Mouse (Mus musculus) kidney, postnatal 0 days (tissue): ENCODE results near the gene Mlh1. TPM values are rescaled to one million over a fixed set of nuclear protein-coding genes. Genes with fewer than 3 reads are reported as not detected.

Source experiments
- ATAC-seq: fragments of 200-750 bp; cut with Nextera tagmentation; replicated peaks from 2 replicates; pipeline ENCODE4 v1.8.0; 2017; ENCODE audit warnings: low read depth, moderate number of reproducible peaks, moderate TSS enrichment, moderate library complexity; ENCODE audit not compliant: low FRiP score
- DNase-seq: peaks from one replicate; pipeline ENCODE4 v3.0.0-alpha.2; 2016; ENCODE audit warnings: low spot score
- H3K27ac ChIP-seq: fragments of 300-500 bp; sonication (generic); 2 replicates; pipeline ENCODE4 v1.5.1; 2014; ENCODE audit warnings: mild to moderate bottlenecking
- H3K27me3 ChIP-seq: fragments of 300-500 bp; sonication (generic); 2 replicates; pipeline ENCODE4 v1.6.1; 2014; ENCODE audit warnings: low read length, mixed read lengths; ENCODE audit not compliant: insufficient read depth
- H3K36me3 ChIP-seq: fragments of 300-500 bp; sonication (generic); 2 replicates; pipeline ENCODE4 v1.6.1; 2014; ENCODE audit warnings: low read length, mixed read lengths; ENCODE audit not compliant: insufficient read depth
- H3K4me1 ChIP-seq: fragments of 300-500 bp; sonication (generic); replicated peaks from 2 replicates; pipeline ENCODE4 v1.6.1; 2014; ENCODE audit warnings: antibody characterized with exemption, low read length, mixed read lengths; ENCODE audit not compliant: insufficient read depth
- H3K4me2 ChIP-seq: fragments of 300-500 bp; sonication (generic); 2 replicates; pipeline ENCODE4 v1.6.1; 2014; ENCODE audit warnings: mild to moderate bottlenecking, low read length, moderate library complexity, mixed read lengths
- H3K4me3 ChIP-seq: fragments of 300-500 bp; sonication (generic); replicated peaks from 2 replicates; pipeline ENCODE4 v1.5.1; 2014; ENCODE audit warnings: low read depth, low read length
- H3K9ac ChIP-seq: fragments of 300-500 bp; sonication (generic); 2 replicates; pipeline ENCODE4 v1.6.1; 2014; ENCODE audit warnings: low read depth, low read length
- H3K9me3 ChIP-seq: fragments of 300-500 bp; sonication (generic); replicated peaks from 2 replicates; pipeline ENCODE4 v1.6.1; 2016; ENCODE audit warnings: low read length, inconsistent platforms, mixed read lengths
- CTCF ChIP-seq: IDR thresholded peaks from 2 replicates; pipeline ENCODE4 v1.5.1; 2016; ENCODE audit warnings: antibody characterized with exemption, low read depth, mild to moderate bottlenecking, moderate library complexity
- WGBS: fragments of 180-500 bp; shearing (Covaris S2); extraction: QIAGEN DNeasy Blood & Tissue Kit; methylation state at CpG from one replicate; pipeline ENCODE4 v1.1.7; 2014; 5-methylcytosine and 5-hydroxymethylcytosine counted together
- polyA plus RNA-seq: library from polyadenylated mRNA; unstranded; fragments of >200 nt; fragmentation: Nextera tagmentation; extraction: Ambion mirVana; gene quantifications from 2 replicates; pipeline ENCODE4 v1.2.1, GENCODE M21; 2015

Gene Mlh1
- polyA plus RNA-seq, 1 experiment from 2014 or later: 26.1 TPM

DNA sequence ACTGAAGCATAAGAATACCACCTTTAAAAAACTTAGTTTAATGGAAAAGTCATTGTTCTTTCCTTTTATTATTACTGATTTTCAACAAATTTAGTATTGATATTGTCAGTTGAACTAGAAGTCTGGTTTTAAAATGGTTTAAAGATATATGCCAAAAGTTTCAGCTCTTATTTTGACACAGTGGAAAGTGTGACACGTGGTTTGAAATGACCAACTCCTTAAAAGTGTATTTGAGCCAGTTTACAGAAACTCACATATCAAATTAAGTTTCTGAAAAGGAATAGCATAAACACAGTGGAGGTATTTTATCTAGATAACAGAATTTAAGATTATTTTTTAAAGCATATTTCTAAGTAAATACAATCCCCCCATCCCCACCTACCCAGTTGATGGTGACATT, 2.4 kb upstream of the Mlh1 start:
- H3K4me1 ChIP-seq: peaks cover 27% of the 10 kb centered on the region

DNA sequence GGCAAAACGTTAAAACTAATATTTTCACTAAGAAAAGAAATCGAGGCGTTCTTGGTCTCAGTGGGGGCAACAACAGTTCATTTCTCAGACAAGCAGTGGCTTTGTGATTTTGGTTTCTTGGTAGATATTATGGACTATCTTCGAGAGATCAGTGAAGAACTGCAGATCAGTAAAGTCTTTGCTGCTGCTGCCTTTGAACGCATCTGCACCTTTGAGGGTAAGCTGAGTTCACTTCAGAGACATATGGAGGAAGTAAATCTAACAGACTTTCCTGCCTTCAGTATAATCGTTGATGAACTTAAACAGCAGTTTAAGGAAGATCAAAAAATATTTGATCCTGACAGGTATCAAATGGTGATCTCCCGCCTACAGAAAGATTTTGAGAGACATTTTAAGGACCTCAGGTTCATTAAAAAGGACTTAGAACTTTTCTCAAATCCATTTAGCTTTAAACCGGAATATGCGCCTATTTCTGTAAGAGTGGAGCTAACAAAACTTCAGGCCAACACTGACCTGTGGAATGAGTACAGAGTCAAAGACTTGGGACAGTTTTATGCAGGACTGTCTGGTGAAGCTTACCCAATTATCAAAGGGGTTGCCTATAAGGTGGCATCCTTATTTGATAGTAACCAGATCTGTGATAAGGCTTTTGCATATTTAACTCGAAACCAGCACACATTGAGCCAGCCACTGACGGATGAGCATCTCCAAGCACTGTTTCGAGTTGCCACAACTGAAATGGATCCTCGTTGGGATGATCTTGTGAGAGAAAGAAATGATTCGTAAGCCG, 1.6 kb upstream of the Mlh1 start:
- Histone ChIP-seq H3K9me3 (no peaks in the 10 kb centered on the region), H3K4me1 (peaks cover 27% of the 10 kb centered on the region), H3K4me2 (peak overlapping the region; percentile 88), H3K4me3 (peak overlapping the region; percentile 76), H3K27ac (0 out of 2 replicates have a peak overlapping the region, but pooled peaks have one; percentile 93), H3K27me3 (no peaks in the 10 kb centered on the region), H3K36me3 (peaks cover 4% of the 10 kb centered on the region; the same call in 1 of the 2 replicates), H3K9ac (peak overlapping the region; percentile 85)
- DNase-seq: no peak
- no peak for ATAC-seq
- WGBS: 55% methylated on average over 15 of the region's 15 CpGs
- no peak for TF ChIP-seq CTCF

More for the DNA sequence above, 2.4 kb upstream of the Mlh1 start:
- H3K9ac ChIP-seq: no peak overlapping the region
- peaks cover 4% of the 10 kb centered on the region; the same call in 1 of the 2 replicates for H3K36me3 ChIP-seq
- DNase-seq (no peak), ATAC-seq (no peak)
- no peak for TF ChIP-seq CTCF
- no peak overlapping the region for H3K27ac ChIP-seq
- no peaks in the 10 kb centered on the region for H3K9me3 ChIP-seq
- WGBS: 57% methylated on average over 1 of the region's 1 CpGs
- no peak overlapping the region for H3K4me3 ChIP-seq
- peak overlapping the region; percentile 88 for H3K4me2 ChIP-seq
- no peaks in the 10 kb centered on the region for H3K27me3 ChIP-seq

GRCm38 (mm10) chr9:111272356-111272755, 765 bp upstream of the Mlh1 start:
- ATAC-seq (no peak), DNase-seq (peak; percentile 40)
- 2% methylated on average over 19 of the region's 19 CpGs for WGBS
- peak overlapping the region; percentile 88 for H3K4me2 ChIP-seq
- peak overlapping the region; percentile 76 for H3K4me3 ChIP-seq
- peak overlapping the region; percentile 85 for H3K9ac ChIP-seq
- H3K27ac ChIP-seq: peak overlapping the region; percentile 93
- H3K36me3 ChIP-seq: peaks cover 4% of the 10 kb centered on the region; the same call in 1 of the 2 replicates
- TF ChIP-seq CTCF: no peak
- H3K4me1 ChIP-seq: peaks cover 27% of the 10 kb centered on the region
- no peaks in the 10 kb centered on the region for H3K9me3 ChIP-seq
- H3K27me3 ChIP-seq: no peaks in the 10 kb centered on the region

- peak overlapping the region; percentile 96 for H3K27ac ChIP-seq
- peaks cover 26% of the 10 kb centered on the region for H3K4me1 ChIP-seq
- no peaks in the 10 kb centered on the region for H3K9me3 ChIP-seq
- ATAC-seq (peak; percentile 74), DNase-seq (no peak)
- peaks cover 4% of the 10 kb centered on the region; the same call in 1 of the 2 replicates for H3K36me3 ChIP-seq
- TF ChIP-seq CTCF: no peak
- under 1% methylated on average over 32 of the region's 32 CpGs for WGBS
- peak overlapping the region; percentile 61 for H3K4me2 ChIP-seq
- H3K9ac ChIP-seq: peak overlapping the region; percentile 74
- H3K27me3 ChIP-seq: no peaks in the 10 kb centered on the region
- H3K4me3 ChIP-seq: peak overlapping the region; percentile 76
Measured at GRCm38 (mm10) chr9:111271056-111271433, 546 bp downstream of the Mlh1 start.

DNA sequence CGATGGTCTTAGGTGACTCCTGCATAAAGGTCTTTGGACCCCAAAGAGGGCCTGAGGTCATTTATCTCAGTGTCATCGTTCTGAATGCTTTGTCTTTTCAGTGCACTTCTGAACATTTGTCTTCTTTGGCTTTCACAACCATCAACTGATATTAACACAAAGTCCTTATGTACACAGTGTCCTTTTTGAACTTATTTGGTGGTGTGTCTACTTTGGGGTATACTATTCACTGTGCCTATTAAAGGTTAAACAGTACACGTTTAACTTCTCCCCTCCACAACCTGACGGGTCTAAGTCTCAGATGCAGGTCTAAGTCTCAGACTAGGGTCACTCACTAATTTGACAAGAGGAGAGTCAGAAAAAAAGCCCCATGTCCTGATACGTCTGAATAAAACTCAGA, 985 bp downstream of the Mlh1 start:
- no peak for ATAC-seq
- H3K27me3 ChIP-seq: no peaks in the 10 kb centered on the region
- TF ChIP-seq CTCF: no peak

GRCm38 (mm10) chr9:111267998-111268397, 3.6 kb downstream of the Mlh1 start:
- Histone ChIP-seq H3K9me3 (no peaks in the 10 kb centered on the region), H3K36me3 (0 out of 2 replicates have a peak, but pooled peaks cover 7% of the 10 kb centered on the region)

More for the DNA sequence above, 985 bp downstream of the Mlh1 start:
- WGBS: 17% methylated on average over 5 of the region's 5 CpGs
- Histone ChIP-seq H3K27ac (peak overlapping the region; percentile 96), H3K4me2 (peak overlapping the region; percentile 61), H3K36me3 (peaks cover 4% of the 10 kb centered on the region; the same call in 1 of the 2 replicates), H3K4me1 (peaks cover 21% of the 10 kb centered on the region), H3K9ac (peak overlapping the region; percentile 74), H3K4me3 (peak overlapping the region; percentile 76), H3K9me3 (no peaks in the 10 kb centered on the region)
- DNase-seq: no peak

More at GRCm38 (mm10) chr9:111267998-111268397, 3.6 kb downstream of the Mlh1 start:
- Histone ChIP-seq H3K4me1 (no peaks in the 10 kb centered on the region; the same call in 1 of the 2 replicates), H3K27me3 (no peaks in the 10 kb centered on the region), H3K9ac (no peak overlapping the region), H3K4me3 (no peak overlapping the region), H3K27ac (no peak overlapping the region), H3K4me2 (no peak overlapping the region)
- TF ChIP-seq CTCF: no peak
- no peak for ATAC-seq
- no peak for DNase-seq
- 99% methylated on average over 2 of the region's 2 CpGs for WGBS
